Mouse (Mus musculus) stomach, embryonic 14.5 days (tissue): Measurements from ENCODE around the gene Fam83d. TPM values are rescaled to one million over a fixed set of nuclear protein-coding genes. Genes with fewer than 3 reads are reported as not detected.

Experiments
- ATAC-seq: fragments of 200-750 bp; cut with Nextera tagmentation; 2 replicates; pipeline ENCODE4 v1.8.0; 2017; ENCODE audit warnings: low read depth, moderate TSS enrichment; ENCODE audit not compliant: insufficient number of reproducible peaks, insufficient read depth, low FRiP score
- H3K27ac ChIP-seq: fragments of 300-500 bp; sonication (generic); 2 replicates; pipeline ENCODE4 v1.5.1; 2014; ENCODE audit warnings: mild to moderate bottlenecking, low read length, moderate library complexity, mixed read lengths
- H3K27me3 ChIP-seq: fragments of 300-500 bp; sonication (generic); 2 replicates; pipeline ENCODE4 v1.6.1; 2014; ENCODE audit warnings: low read length, control low read depth, mixed read lengths; ENCODE audit not compliant: control insufficient read depth, insufficient read depth
- H3K36me3 ChIP-seq: fragments of 300-500 bp; sonication (generic); 2 replicates; pipeline ENCODE4 v1.6.1; 2014; ENCODE audit warnings: mild to moderate bottlenecking, control low read depth, low read length, moderate library complexity, mixed read lengths; ENCODE audit not compliant: control insufficient read depth, insufficient read depth
- H3K4me1 ChIP-seq: fragments of 300-500 bp; sonication (generic); 2 replicates; pipeline ENCODE4 v1.6.1; 2014; ENCODE audit warnings: low read length, control low read depth, mixed read lengths; ENCODE audit not compliant: control insufficient read depth, insufficient read depth
- H3K4me2 ChIP-seq: fragments of 300-500 bp; sonication (generic); replicated peaks from 2 replicates; pipeline ENCODE4 v1.6.1; 2014; ENCODE audit warnings: low read depth, low read length, control low read depth
- H3K4me3 ChIP-seq: fragments of 300-500 bp; sonication (generic); 2 replicates; pipeline ENCODE4 v1.5.1; 2014; ENCODE audit warnings: low read depth, low read length, control low read depth
- H3K9ac ChIP-seq: fragments of 300-500 bp; sonication (generic); replicated peaks from 2 replicates; pipeline ENCODE4 v1.6.1; 2014; ENCODE audit warnings: low read depth, mild to moderate bottlenecking, control low read depth, low read length, moderate library complexity, mixed read lengths
- H3K9me3 ChIP-seq: fragments of 300-500 bp; sonication (generic); 2 replicates; pipeline ENCODE4 v1.6.1; 2016; ENCODE audit warnings: low read depth, low read length, control low read depth; ENCODE audit not compliant: control insufficient read depth
- WGBS: fragments of 180-500 bp; shearing (Covaris S2); extraction: QIAGEN DNeasy Blood & Tissue Kit; methylation state at CpG from one replicate; pipeline ENCODE4 v1.1.7; 2014; 5-methylcytosine and 5-hydroxymethylcytosine counted together
- polyA plus RNA-seq: library from polyadenylated mRNA; unstranded; fragments of >200 nt; fragmentation: Nextera tagmentation; extraction: Ambion mirVana; gene quantifications from 2 replicates; pipeline ENCODE4 v1.2.1, GENCODE M21; 2014

Fam83d gene
- polyA plus RNA-seq, 1 experiment from 2014 or later = 46.3 TPM

DNA sequence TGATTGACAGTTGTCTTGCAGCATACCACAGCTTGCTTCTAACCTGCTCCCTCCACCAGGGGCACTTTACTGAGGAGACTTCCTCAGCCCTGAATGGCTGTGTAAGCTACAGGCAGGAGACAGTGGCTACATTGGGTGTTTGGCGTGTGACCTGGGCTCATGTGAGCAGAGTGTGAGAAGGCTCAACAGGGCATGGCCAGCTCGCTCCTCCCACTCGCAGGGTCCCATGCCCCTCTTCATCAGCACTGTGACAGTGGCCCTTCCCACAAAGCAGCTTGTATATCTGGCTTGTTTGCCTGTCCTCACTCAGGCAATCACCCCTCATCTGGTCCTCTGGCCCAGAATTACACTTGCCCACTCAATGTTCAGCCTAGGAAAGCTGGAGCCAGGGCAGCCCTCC is 28.8 kb upstream of the Fam83d start:
- no peaks in the 10 kb centered on the region for H3K4me1 ChIP-seq
- H3K36me3 ChIP-seq = no peaks in the 10 kb centered on the region
- no peak for ATAC-seq
- H3K9ac ChIP-seq = no peak overlapping the region
- H3K4me2 ChIP-seq = no peak overlapping the region
- WGBS = 62% methylated on average over 3 of the region's 3 CpGs
- H3K9me3 ChIP-seq = no peaks in the 10 kb centered on the region
- H3K27me3 ChIP-seq = no peaks in the 10 kb centered on the region
- H3K4me3 ChIP-seq = no peak overlapping the region
- no peak overlapping the region for H3K27ac ChIP-seq

DNA sequence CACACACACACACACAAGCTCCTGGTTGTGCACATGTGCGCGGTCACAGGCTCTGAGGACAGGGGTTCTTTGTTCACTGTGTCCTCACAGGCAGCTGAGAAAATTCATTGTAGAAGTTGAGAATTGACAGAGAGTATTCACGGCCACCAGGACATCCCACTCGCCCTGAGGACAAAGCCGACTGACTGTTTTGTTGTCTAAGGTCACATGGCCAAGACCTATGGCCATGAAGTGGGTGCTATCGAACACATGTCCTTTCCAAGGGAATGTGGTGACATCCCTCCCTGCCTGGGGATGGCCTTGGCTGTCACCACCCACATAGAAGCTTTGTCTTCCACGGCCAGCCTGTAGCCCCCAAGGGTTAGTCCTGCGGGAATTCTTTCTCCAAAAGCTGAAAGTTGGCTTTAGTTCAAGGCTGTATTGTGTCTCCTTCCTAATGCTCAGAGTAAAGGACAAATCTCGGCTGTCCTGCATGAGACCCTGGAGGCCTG is 26.8 kb upstream of the Fam83d start:
- no peak overlapping the region for H3K4me2 ChIP-seq
- ATAC-seq = no peak
- H3K36me3 ChIP-seq = no peaks in the 10 kb centered on the region
- H3K27me3 ChIP-seq = no peaks in the 10 kb centered on the region
- no peak overlapping the region for H3K27ac ChIP-seq
- no peaks in the 10 kb centered on the region for H3K9me3 ChIP-seq
- H3K4me3 ChIP-seq = no peak overlapping the region
- WGBS = 68% methylated on average over 9 of the region's 9 CpGs
- no peaks in the 10 kb centered on the region for H3K4me1 ChIP-seq
- H3K9ac ChIP-seq = no peak overlapping the region

DNA sequence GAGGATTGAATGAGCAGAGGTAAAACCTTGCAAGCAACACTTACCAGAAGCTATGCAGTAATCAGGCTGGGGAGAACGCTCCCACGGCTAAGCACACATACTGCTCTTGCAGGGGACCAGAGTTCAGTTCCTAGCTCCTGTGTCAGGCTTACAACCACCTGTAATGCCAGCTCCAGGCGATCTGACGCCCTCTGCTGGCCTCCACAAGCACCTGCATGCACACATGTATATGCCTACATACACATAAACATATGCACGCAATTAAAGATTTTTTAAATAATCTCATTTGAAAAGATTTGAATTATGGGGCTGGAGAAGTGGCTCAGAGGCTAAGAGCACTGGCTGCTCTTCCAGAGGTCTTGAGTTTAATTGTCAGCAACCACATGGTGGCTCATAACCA is 25.5 kb upstream of the Fam83d start:
- H3K9me3 ChIP-seq = no peaks in the 10 kb centered on the region
- H3K36me3 ChIP-seq = no peaks in the 10 kb centered on the region
- 72% methylated on average over 5 of the region's 5 CpGs for whole genome bisulfite sequencing
- no peak for ATAC-seq
- no peak overlapping the region for H3K9ac ChIP-seq
- no peaks in the 10 kb centered on the region for H3K27me3 ChIP-seq
- H3K4me3 ChIP-seq = no peak overlapping the region
- H3K27ac ChIP-seq = no peak overlapping the region
- no peak overlapping the region for H3K4me2 ChIP-seq
- H3K4me1 ChIP-seq = no peaks in the 10 kb centered on the region

DNA sequence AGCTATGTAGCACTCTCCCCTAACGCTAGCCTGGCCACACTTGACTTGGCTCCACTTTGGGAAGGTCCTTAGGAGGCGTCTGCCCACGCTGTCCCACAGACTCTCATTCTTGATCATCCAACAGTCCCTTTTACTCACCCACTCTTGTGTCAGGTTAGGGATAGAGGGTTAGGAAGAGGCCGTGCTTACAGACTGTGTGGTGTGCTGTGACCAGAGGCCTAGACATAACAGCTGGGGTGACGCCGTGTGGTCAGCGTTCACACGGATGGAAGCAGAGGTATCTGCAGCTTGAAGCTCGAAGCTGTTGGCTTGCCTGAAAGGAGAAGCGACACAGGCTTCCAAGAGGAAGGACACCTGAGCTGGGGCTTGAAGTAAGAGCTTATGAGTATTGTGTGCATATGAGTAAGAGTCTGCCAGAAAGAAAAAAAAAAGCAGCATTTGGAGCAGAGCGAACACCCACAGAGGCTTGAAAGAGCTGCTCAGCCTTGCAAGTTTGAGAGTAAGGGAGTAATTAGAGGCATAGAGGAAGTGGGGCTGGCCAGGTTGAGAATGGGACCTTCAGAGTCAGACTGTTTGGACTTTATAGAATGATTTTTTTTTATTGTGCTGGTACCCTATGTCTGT is 24.3 kb upstream of the Fam83d start:
- 92% methylated on average over 11 of the region's 11 CpGs for WGBS
- H3K4me1 ChIP-seq = no peaks in the 10 kb centered on the region

DNA sequence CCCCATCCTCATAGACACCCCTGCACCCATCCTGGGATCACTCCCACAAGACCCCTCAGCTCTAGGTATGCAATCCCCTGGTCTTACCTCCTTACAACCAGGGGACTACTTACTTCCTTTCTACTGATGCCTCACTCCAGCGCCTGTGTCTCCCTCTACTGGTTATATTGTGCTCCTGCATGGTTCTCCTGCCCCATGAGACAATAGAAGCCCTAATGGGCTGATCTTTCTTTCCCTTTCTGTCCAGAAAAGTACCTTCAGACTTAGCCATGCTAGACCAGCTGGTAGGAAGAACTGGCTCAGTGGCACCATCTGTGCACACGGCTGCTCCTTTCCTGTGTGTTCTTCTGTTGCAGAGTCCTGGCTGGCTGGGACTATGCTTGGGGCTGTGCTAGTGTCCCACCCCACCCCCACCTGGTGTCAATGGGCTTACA is 22.8 kb upstream of the Fam83d start:
- Histone ChIP-seq H3K9ac (no peak overlapping the region), H3K4me2 (no peak overlapping the region), H3K27me3 (no peaks in the 10 kb centered on the region), H3K27ac (no peak overlapping the region), H3K9me3 (no peaks in the 10 kb centered on the region), H3K4me3 (no peak overlapping the region), H3K36me3 (no peaks in the 10 kb centered on the region), H3K4me1 (no peaks in the 10 kb centered on the region)
- 41% methylated on average over 2 of the region's 2 CpGs for WGBS
- no peak for ATAC-seq

More for the DNA sequence above, 24.3 kb upstream of the Fam83d start:
- Histone ChIP-seq H3K36me3 (no peaks in the 10 kb centered on the region), H3K9ac (no peak overlapping the region), H3K9me3 (no peaks in the 10 kb centered on the region), H3K4me2 (no peak overlapping the region), H3K27ac (no peak overlapping the region), H3K27me3 (no peaks in the 10 kb centered on the region), H3K4me3 (no peak overlapping the region)
- ATAC-seq = no peak

DNA sequence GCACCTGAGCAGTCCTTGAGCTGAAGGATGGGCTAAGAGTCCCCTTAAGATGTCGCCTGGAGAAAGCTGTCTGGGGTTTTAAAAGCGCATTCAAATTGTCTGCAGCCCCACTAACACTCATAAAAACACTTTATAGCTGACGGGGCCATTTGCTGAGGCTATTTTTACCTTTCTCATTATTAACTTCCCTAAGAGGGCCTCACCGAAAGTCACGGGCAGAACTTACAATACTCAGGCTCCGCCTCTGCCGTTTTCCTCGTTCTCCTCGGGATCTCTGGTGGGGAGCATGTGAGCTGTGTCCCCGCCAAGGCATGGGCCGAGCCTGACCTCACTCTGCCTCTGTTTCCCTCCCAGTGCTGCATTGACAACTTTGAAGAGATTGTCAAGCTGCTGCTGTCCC is 21.7 kb upstream of the Fam83d start:
- ATAC-seq = no peak
- WGBS = 66% methylated on average over 11 of the region's 11 CpGs
- no peaks in the 10 kb centered on the region for H3K9me3 ChIP-seq
- H3K36me3 ChIP-seq = no peaks in the 10 kb centered on the region
- no peaks in the 10 kb centered on the region for H3K4me1 ChIP-seq
- no peak overlapping the region for H3K4me3 ChIP-seq
- no peaks in the 10 kb centered on the region for H3K27me3 ChIP-seq
- no peak overlapping the region for H3K9ac ChIP-seq
- no peak overlapping the region for H3K4me2 ChIP-seq
- no peak overlapping the region for H3K27ac ChIP-seq

DNA sequence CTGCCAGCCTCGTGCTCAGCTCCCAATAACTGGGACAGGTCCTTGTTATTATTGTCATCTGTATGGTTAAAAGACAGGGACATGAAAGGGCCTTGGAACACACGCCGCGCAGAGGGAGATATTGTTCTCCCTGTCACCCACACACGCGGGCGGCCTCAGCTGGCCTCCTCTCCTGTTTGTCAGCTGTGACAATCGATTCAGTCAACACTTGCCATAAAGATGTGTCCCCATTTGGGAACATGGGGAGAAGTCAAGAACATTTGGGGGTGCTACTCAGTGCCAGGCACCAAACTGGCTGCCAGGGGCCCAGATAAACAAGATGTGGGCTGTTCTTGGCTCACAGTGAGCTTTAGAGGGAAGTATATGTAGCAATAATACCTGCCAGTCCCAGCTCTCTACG is 18.5 kb upstream of the Fam83d start:
- Histone ChIP-seq H3K27ac (no peak overlapping the region), H3K4me2 (no peak overlapping the region), H3K4me1 (no peaks in the 10 kb centered on the region), H3K27me3 (no peaks in the 10 kb centered on the region), H3K36me3 (no peaks in the 10 kb centered on the region), H3K9ac (no peak overlapping the region), H3K4me3 (no peak overlapping the region), H3K9me3 (no peaks in the 10 kb centered on the region)
- WGBS = 87% methylated on average over 9 of the region's 9 CpGs
- ATAC-seq = no peak

DNA sequence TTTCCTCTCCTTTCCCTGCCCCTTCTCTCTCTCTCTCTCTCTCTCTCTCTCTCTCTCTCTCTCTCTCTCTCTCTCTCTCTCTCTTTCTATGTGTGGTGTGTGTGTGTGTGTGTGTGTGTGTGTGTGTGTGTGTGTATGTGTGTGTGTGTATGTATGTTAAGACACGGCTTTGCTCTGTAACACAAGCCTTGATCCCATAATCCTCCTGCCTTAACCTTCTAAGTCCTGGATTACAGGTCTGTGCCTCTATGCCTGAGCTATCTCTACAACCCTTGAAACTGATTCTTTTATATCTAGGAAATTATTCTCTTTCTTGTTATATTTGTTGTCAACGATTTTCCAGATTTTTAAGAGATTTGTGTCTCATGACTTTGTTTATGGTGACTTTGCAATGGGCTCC is 7.7 kb upstream of the Fam83d start:
- Histone ChIP-seq H3K4me2 (no peak overlapping the region), H3K4me3 (no peak overlapping the region), H3K4me1 (no peaks in the 10 kb centered on the region), H3K9me3 (no peaks in the 10 kb centered on the region), H3K27ac (no peak overlapping the region), H3K9ac (no peak overlapping the region), H3K36me3 (no peaks in the 10 kb centered on the region), H3K27me3 (no peaks in the 10 kb centered on the region)
- ATAC-seq = no peak
- 51% methylated on average over 2 of the region's 2 CpGs for WGBS

DNA sequence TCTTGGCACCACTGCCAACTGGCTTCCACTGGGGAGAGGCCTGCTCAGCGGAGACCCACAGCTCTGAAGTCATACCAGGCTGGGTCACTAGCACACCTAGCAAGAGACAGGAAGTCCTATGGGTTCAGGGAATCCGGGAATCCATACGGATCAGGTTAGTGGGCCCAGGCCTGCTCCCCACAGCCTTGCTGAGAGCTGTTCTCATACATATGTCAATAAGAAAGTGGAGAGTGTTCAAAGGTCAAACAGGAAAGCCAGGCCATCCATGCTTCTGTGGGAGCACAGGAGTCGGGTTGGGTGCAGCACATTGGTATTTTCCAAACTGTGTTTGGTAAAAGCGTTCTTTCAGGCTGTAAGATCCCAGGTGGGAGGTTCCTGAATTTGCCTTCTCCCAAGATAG is 5.6 kb upstream of the Fam83d start:
- H3K9ac ChIP-seq = no peak overlapping the region
- H3K4me3 ChIP-seq = no peak overlapping the region
- H3K36me3 ChIP-seq = no peaks in the 10 kb centered on the region
- no peaks in the 10 kb centered on the region for H3K9me3 ChIP-seq
- no peak overlapping the region for H3K4me2 ChIP-seq
- no peaks in the 10 kb centered on the region for H3K4me1 ChIP-seq
- no peak for ATAC-seq
- WGBS = 77% methylated on average over 5 of the region's 5 CpGs
- H3K27ac ChIP-seq = no peak overlapping the region
- no peaks in the 10 kb centered on the region for H3K27me3 ChIP-seq
